Mouse (Mus musculus) lung, adult 10 weeks (tissue): ENCODE results near the gene Gm21996. TPM values are rescaled to one million over a fixed set of nuclear protein-coding genes. Genes with fewer than 3 reads are reported as not detected.

Experiments
- polyA plus RNA-seq: library from polyadenylated mRNA; stranded (reverse); fragments of 350-450 nt; fragmentation: Illumina TruSeq; extraction: RNeasy Lipid Tissue Mini Kit (QIAGEN cat#74804); gene quantifications from one replicate; pipeline ENCODE4 v1.2.3, GENCODE M21; 2014; ENCODE audit warnings: low read depth, low replicate concordance; ENCODE audit not compliant: insufficient read depth

Gene Gm21996
- not detected for polyA plus RNA-seq

DNA sequence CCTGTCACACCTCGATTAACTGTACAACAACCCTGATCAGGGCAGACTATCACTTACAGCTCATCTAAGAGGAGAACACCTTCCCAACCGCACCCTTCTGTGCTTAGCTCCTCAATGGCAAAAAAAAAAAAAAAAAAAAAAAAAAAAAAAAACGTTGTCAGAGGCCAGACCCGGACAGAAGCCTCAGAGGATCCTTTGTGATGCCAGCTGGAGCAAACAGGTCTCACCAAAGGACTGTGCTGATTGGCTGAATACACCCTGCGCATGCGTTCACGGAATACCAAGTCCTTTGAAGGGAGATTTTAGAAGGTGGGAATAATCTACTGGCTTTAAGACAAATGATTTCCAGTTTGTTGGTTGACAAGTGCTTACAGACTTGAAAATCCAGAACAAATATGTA lies at the start of gene Gm21996:
Gene Gm21996, minus strand, starts transcription at position 101 of the 400 bp plus-strand sequence.

